Mouse (Mus musculus) intestine, embryonic 14.5 days (tissue): ENCODE data around the gene Pak6. TPM values are rescaled to one million over a fixed set of nuclear protein-coding genes. Genes with fewer than 3 reads are reported as not detected.

Source experiments
- ATAC-seq: fragments of 200-750 bp; cut with Nextera tagmentation; replicated peaks from 2 replicates; pipeline ENCODE4 v1.8.0; 2017; ENCODE audit warnings: low read depth, moderate number of reproducible peaks, moderate TSS enrichment, moderate library complexity; ENCODE audit not compliant: low FRiP score, low TSS enrichment
- DNase-seq: peaks from one replicate; pipeline ENCODE4 v3.0.0-alpha.2; 2018; ENCODE audit warnings: low spot score
- H3K27ac ChIP-seq: fragments of 300-500 bp; sonication (generic); 2 replicates; pipeline ENCODE4 v1.5.1; 2014; ENCODE audit warnings: low read depth, mild to moderate bottlenecking, control low read depth
- H3K27me3 ChIP-seq: fragments of 300-500 bp; sonication (generic); replicated peaks from 2 replicates; pipeline ENCODE4 v1.6.1; 2014; ENCODE audit warnings: low read length, control low read depth; ENCODE audit not compliant: control insufficient read depth, insufficient read depth
- H3K36me3 ChIP-seq: fragments of 300-500 bp; sonication (generic); 2 replicates; pipeline ENCODE4 v1.6.1; 2014; ENCODE audit warnings: low read length, control low read depth; ENCODE audit not compliant: control insufficient read depth, insufficient read depth
- H3K4me1 ChIP-seq: fragments of 300-500 bp; sonication (generic); replicated peaks from 2 replicates; pipeline ENCODE4 v1.6.1; 2014; ENCODE audit warnings: low read length, control low read depth, mixed read lengths; ENCODE audit not compliant: control insufficient read depth, insufficient read depth
- H3K4me2 ChIP-seq: fragments of 300-500 bp; sonication (generic); 2 replicates; pipeline ENCODE4 v1.6.1; 2014; ENCODE audit warnings: low read length
- H3K4me3 ChIP-seq: fragments of 300-500 bp; sonication (generic); 2 replicates; pipeline ENCODE4 v1.5.1; 2014; ENCODE audit warnings: low read depth, low read length, control low read depth, mixed read lengths
- H3K9ac ChIP-seq: fragments of 300-500 bp; sonication (generic); 2 replicates; pipeline ENCODE4 v1.6.1; 2014; ENCODE audit warnings: mild to moderate bottlenecking, low read length
- H3K9me3 ChIP-seq: fragments of 300-500 bp; sonication (generic); 2 replicates; pipeline ENCODE4 v1.6.1; 2016; ENCODE audit warnings: low read length, control low read depth; ENCODE audit not compliant: control insufficient read depth
- WGBS: fragments of 180-500 bp; shearing (Covaris S2); extraction: QIAGEN DNeasy Blood & Tissue Kit; methylation state at CpG from one replicate; pipeline ENCODE4 v1.1.7; 2014; 5-methylcytosine and 5-hydroxymethylcytosine counted together
- polyA plus RNA-seq: library from polyadenylated mRNA; unstranded; fragments of >200 nt; fragmentation: Nextera tagmentation; extraction: Ambion mirVana; gene quantifications from 2 replicates; pipeline ENCODE4 v1.2.1, GENCODE M21; 2014

Gene Pak6
- polyA plus RNA-seq, 1 experiment from 2014 or later, result 2.7 TPM

DNA sequence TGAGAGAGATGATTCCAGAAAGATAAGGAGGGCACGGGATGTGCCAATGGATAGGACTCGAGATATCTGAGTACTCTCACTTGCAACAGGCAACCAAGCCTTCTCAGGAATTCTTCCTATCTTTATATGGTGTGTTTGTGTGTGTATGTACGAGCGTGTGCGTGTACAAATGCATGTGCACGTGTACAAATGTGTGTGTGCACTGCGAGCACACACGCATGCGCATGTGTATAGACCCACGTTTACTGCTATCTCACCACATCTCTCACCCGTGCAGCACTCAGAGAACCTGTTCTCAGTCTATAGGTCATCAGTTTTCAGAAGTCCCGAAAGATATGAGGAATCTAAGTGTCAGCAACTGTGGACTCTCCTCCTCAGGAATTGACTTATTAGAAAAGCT is 3.6 kb upstream of the Pak6 start:
- H3K4me3 ChIP-seq, result no peak overlapping the region
- ATAC-seq (no peak), DNase-seq (no peak)
- H3K9ac ChIP-seq, result peak overlapping the region; percentile 8; the same call in 1 of the 2 replicates
- peak overlapping the region; percentile 47 for H3K4me2 ChIP-seq
- H3K9me3 ChIP-seq, result no peaks in the 10 kb centered on the region
- H3K36me3 ChIP-seq, result no peaks in the 10 kb centered on the region
- peaks cover 35% of the 10 kb centered on the region for H3K4me1 ChIP-seq
- peaks cover 17% of the 10 kb centered on the region for H3K27me3 ChIP-seq
- 81% methylated on average over 12 of the region's 12 CpGs for WGBS
- H3K27ac ChIP-seq, result peak overlapping the region; percentile 57; the same call in 1 of the 2 replicates

DNA sequence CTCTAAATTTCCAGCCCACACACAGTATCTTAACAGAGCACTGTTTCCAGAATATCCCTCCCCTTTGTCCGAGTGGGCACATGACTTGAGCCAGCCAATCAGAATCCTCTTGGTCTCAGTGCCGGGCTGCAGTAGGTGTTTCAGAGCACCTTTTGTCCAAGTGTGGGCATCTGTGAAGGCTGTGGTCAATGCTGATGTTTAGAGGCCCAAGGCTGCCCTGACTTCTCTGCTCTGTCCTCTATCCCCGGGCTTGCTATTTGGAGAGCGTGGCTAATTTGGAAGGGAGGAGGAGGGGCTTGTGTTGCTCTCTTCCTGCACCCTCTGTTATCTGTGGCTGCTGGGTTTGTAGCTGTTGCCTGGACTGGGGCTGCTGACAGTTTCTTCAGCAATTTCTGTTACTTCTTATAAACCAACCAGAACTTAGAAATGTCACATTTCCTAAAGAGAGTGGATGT is 3.1 kb upstream of the Pak6 start:
- ATAC-seq, result 0 out of 2 replicates have a peak, but pooled peaks have one; percentile 54
- H3K27ac ChIP-seq, result peak overlapping the region; percentile 12; the same call in 1 of the 2 replicates
- 0% methylated on average over 4 of the region's 4 CpGs for WGBS

DNA sequence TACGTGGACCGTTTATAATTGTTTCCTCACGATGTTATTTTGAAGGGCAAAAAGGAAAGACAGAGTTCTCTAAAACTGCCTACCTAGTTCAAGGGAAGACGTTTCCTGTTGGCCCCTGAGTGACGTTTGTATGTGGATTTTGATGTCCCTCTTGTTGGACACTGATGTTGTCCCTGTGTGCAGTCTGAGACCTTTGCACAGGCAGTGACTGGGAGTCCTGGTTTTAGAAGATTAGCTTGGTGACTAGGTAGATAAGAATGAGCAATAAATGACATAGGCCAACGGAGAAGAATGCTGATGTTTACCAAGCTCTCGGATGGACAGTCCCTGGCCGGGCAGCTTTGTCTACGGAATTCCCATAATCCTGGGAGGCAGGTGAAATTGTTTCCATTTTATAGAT is 1.2 kb upstream of the Pak6 start:
- Histone ChIP-seq H3K4me1 (peaks cover 25% of the 10 kb centered on the region), H3K9ac (no peak overlapping the region), H3K9me3 (no peaks in the 10 kb centered on the region), H3K27ac (no peak overlapping the region), H3K4me3 (no peak overlapping the region), H3K36me3 (no peaks in the 10 kb centered on the region), H3K4me2 (no peak overlapping the region), H3K27me3 (peaks cover 17% of the 10 kb centered on the region)
- no peak for DNase-seq
- WGBS, result 55% methylated on average over 9 of the region's 9 CpGs
- no peak for ATAC-seq

More for the DNA sequence above, 3.1 kb upstream of the Pak6 start:
- peak overlapping the region; percentile 8 for H3K9ac ChIP-seq
- H3K27me3 ChIP-seq, result peaks cover 17% of the 10 kb centered on the region
- peaks cover 35% of the 10 kb centered on the region for H3K4me1 ChIP-seq
- no peaks in the 10 kb centered on the region for H3K9me3 ChIP-seq
- peak overlapping the region; percentile 31 for H3K4me3 ChIP-seq
- H3K36me3 ChIP-seq, result no peaks in the 10 kb centered on the region
- peak overlapping the region; percentile 47 for H3K4me2 ChIP-seq
- peak; percentile 75 for DNase-seq

- ATAC-seq, result peak; percentile 33; the same call in 1 of the 2 replicates
- WGBS, result 51% methylated on average over 19 of the region's 19 CpGs
- peaks cover 17% of the 10 kb centered on the region for H3K27me3 ChIP-seq
- H3K4me2 ChIP-seq, result peak overlapping the region; percentile 62
- no peak overlapping the region for H3K9ac ChIP-seq
- peaks cover 15% of the 10 kb centered on the region; the same call in 1 of the 2 replicates for H3K4me1 ChIP-seq
- no peak overlapping the region for H3K27ac ChIP-seq
- no peaks in the 10 kb centered on the region for H3K9me3 ChIP-seq
- no peaks in the 10 kb centered on the region for H3K36me3 ChIP-seq
- peak overlapping the region; percentile 34; the same call in 1 of the 2 replicates for H3K4me3 ChIP-seq
- DNase-seq, result peak; percentile 73
Measured at GRCm38 (mm10) chr2:118663804-118664766, 982 bp downstream of the Pak6 start.

- no peak overlapping the region for H3K9ac ChIP-seq
- ATAC-seq (no peak), DNase-seq (no peak)
- H3K36me3 ChIP-seq, result no peaks in the 10 kb centered on the region
- no peaks in the 10 kb centered on the region for H3K9me3 ChIP-seq
- H3K27ac ChIP-seq, result no peak overlapping the region
- H3K4me2 ChIP-seq, result no peak overlapping the region
- H3K27me3 ChIP-seq, result peaks cover 17% of the 10 kb centered on the region
- H3K4me3 ChIP-seq, result no peak overlapping the region
- H3K4me1 ChIP-seq, result peaks cover 7% of the 10 kb centered on the region; the same call in 1 of the 2 replicates
- 48% methylated on average over 3 of the region's 3 CpGs for WGBS
Measured at GRCm38 (mm10) chr2:118664975-118665516, 1.9 kb downstream of the Pak6 start.

GRCm38 (mm10) chr2:118665616-118666015 is 2.5 kb downstream of the Pak6 start:
- Histone ChIP-seq H3K4me1 (peaks cover 7% of the 10 kb centered on the region; the same call in 1 of the 2 replicates), H3K9me3 (no peaks in the 10 kb centered on the region), H3K27ac (no peak overlapping the region), H3K4me3 (no peak overlapping the region), H3K9ac (no peak overlapping the region), H3K27me3 (peaks cover 17% of the 10 kb centered on the region), H3K36me3 (no peaks in the 10 kb centered on the region), H3K4me2 (no peak overlapping the region)
- DNase-seq (no peak), ATAC-seq (no peak)
- WGBS, result 81% methylated on average over 4 of the region's 4 CpGs

DNA sequence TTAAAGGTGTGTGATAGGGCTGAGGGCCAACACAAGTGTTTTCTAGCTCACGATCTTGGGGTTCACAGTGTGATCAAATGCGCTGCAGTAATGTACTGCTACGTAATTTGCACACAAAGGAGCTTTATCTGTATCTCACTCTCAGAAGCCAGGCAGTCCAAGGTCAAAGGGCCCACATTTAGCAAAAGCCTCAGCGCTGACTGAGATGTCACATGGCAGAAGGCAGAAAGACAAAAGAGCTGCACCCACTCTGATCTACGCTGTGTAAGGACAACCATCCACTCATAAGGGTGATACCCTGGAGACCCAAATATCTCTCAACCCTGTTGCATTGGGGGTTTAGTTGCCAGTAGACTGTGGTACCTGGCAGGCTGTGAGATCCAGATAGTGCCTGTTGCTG is 4.1 kb downstream of the Pak6 start:
- Histone ChIP-seq H3K4me3 (no peak overlapping the region), H3K9me3 (no peaks in the 10 kb centered on the region), H3K27ac (no peak overlapping the region), H3K36me3 (no peaks in the 10 kb centered on the region), H3K4me1 (peaks cover 7% of the 10 kb centered on the region; the same call in 1 of the 2 replicates), H3K9ac (no peak overlapping the region), H3K27me3 (peaks cover 14% of the 10 kb centered on the region), H3K4me2 (no peak overlapping the region)
- DNase-seq (no peak), ATAC-seq (no peak)
- 58% methylated on average over 5 of the region's 5 CpGs for WGBS

DNA sequence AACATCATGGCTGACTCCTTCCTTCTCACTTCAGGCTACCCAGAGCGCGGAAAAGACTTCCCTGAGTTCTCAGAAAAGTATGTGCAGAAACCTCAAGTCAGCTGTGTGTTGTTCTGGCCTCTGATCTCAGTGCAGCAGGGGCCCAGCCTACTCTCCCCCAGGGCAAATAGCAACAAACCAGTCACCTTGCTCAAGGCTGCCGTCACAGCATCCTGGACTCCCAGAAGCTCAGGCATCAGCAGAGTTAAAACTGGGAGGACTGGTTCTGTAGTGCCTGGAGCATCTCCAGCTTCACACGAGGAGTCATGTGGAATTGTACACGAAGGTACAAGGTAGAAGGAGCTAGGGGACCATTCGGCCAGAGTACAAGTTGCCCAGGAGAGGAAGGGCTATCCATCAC is 6.1 kb downstream of the Pak6 start:
- DNase-seq, result no peak
- ATAC-seq, result no peak
- H3K27me3 ChIP-seq, result peaks cover 16% of the 10 kb centered on the region

More for the DNA sequence above, 6.1 kb downstream of the Pak6 start:
- no peak overlapping the region for H3K4me3 ChIP-seq
- no peak overlapping the region for H3K9ac ChIP-seq
- no peaks in the 10 kb centered on the region for H3K36me3 ChIP-seq
- no peaks in the 10 kb centered on the region for H3K9me3 ChIP-seq
- H3K27ac ChIP-seq, result no peak overlapping the region
- WGBS, result 56% methylated on average over 6 of the region's 6 CpGs
- no peak overlapping the region for H3K4me2 ChIP-seq
- no peaks in the 10 kb centered on the region for H3K4me1 ChIP-seq
